Mouse (Mus musculus) cerebellum, postnatal 36 days (tissue): ENCODE data around the gene Ube3b.
A peak's percentile ranks its signal among the peaks of the same experiment; 100 is the strongest.

Experiments used
- DNase-seq, 2 experiments: peaks; one replicate each; pipeline ENCODE4 v3.0.0; 2021 to 2022; ENCODE audit warnings: mixed read lengths in 2 of 2

Ube3b gene

GRCm38 (mm10) chr5:114380209-114381012 is at the start of gene Ube3b, which contains the start of gene Kctd10:
Gene Ube3b (plus strand): TSS chr5:114380607.
Gene Kctd10 (minus strand): TSS chr5:114380508.
- DNase-seq: peak; percentile 81

- no peak for DNase-seq
Observed at GRCm38 (mm10) chr5:114342996-114343395, 37.4 kb upstream of the Ube3b start.

GRCm38 (mm10) chr5:114343612-114344011 is 36.8 kb upstream of the Ube3b start:
- no peak for DNase-seq

GRCm38 (mm10) chr5:114345538-114345937 is 34.9 kb upstream of the Ube3b start:
- no peak for DNase-seq

- DNase-seq: no peak
Observed at GRCm38 (mm10) chr5:114347005-114347404, 33.4 kb upstream of the Ube3b start.

GRCm38 (mm10) chr5:114351490-114351889 is 28.9 kb upstream of the Ube3b start:
- DNase-seq: no peak

- DNase-seq: peak; percentile 25 to 29
Observed at GRCm38 (mm10) chr5:114356250-114356935, 24.0 kb upstream of the Ube3b start.

- no peak for DNase-seq
Observed at GRCm38 (mm10) chr5:114356936-114357751, 23.3 kb upstream of the Ube3b start.

GRCm38 (mm10) chr5:114358833-114359232 is 21.6 kb upstream of the Ube3b start:
- DNase-seq: no peak

- no peak for DNase-seq
Observed at GRCm38 (mm10) chr5:114359586-114359985, 20.8 kb upstream of the Ube3b start.

- DNase-seq: no peak
Observed at GRCm38 (mm10) chr5:114360968-114361367, 19.4 kb upstream of the Ube3b start.

- no peak for DNase-seq
Observed at GRCm38 (mm10) chr5:114365043-114365752, 15.2 kb upstream of the Ube3b start.

- no peak for DNase-seq
Observed at GRCm38 (mm10) chr5:114368121-114368520, 12.3 kb upstream of the Ube3b start.

GRCm38 (mm10) chr5:114368803-114369496 is 11.5 kb upstream of the Ube3b start:
- DNase-seq: no peak

- no peak for DNase-seq
Observed at GRCm38 (mm10) chr5:114369921-114370320, 10.5 kb upstream of the Ube3b start.

GRCm38 (mm10) chr5:114370371-114370776 is 10.0 kb upstream of the Ube3b start:
- no peak for DNase-seq

GRCm38 (mm10) chr5:114371331-114371730 is 9.1 kb upstream of the Ube3b start:
- no peak for DNase-seq

- DNase-seq: no peak
Observed at GRCm38 (mm10) chr5:114371731-114372473, 8.5 kb upstream of the Ube3b start.

GRCm38 (mm10) chr5:114372565-114372964 is 7.8 kb upstream of the Ube3b start:
- DNase-seq: no peak

GRCm38 (mm10) chr5:114373174-114373573 is 7.2 kb upstream of the Ube3b start:
- peak; percentile 31 to 51 for DNase-seq

GRCm38 (mm10) chr5:114373581-114373980 is 6.8 kb upstream of the Ube3b start:
- DNase-seq: no peak
